Comparison of ENCODE assay signal across 38 mouse cellular contexts in genomic region chr8:11689945-11690344, GRCm38 (mm10). TPM values are rescaled to one million over a fixed set of nuclear protein-coding genes. Genes with fewer than 3 reads are reported as not detected.
DNase-seq lines count a peak whose midpoint lies in the region; ATAC-seq and TF ChIP-seq lines count a peak whose summit lies in the region.
"Had no signal": no experiment of that assay in that cellular context is flagged by ENCODE, and none has a peak within 500 bp of the region (broad histone marks: within the 10 kb centered on the region; RNA-seq: fewer than 3 reads in every experiment).

No protein-coding gene starts in this region.

- no peaks in the 10 kb centered on the region for H3K27me3 ChIP-seq in embryonic facial prominence, embryonic 14.5 days (replicated peaks; ENCODE audit: control insufficient read depth, insufficient read depth, low read length)
- no peaks in the 10 kb centered on the region for H3K27me3 ChIP-seq in embryonic facial prominence, embryonic 10.5 days (replicated peaks; ENCODE audit: low read depth, poor library complexity, severe bottlenecking)
- no peaks in the 10 kb centered on the region for H3K27me3 ChIP-seq in limb, embryonic 13.5 days
- H3K27me3 ChIP-seq in limb, embryonic 10.5 days (ENCODE audit: low read depth, poor library complexity, severe bottlenecking) = no peaks in the 10 kb centered on the region
- no peaks in the 10 kb centered on the region for H3K27me3 ChIP-seq in limb, embryonic 15.5 days
- H3K27me3 ChIP-seq in intestine, postnatal 0 days (replicated peaks; ENCODE audit: control insufficient read depth, insufficient read depth, low read length) = no peaks in the 10 kb centered on the region
- H3K27me3 ChIP-seq: embryonic facial prominence, embryonic 13.5 days; forebrain, embryonic 12.5 days; hindbrain, embryonic 12.5 days; intestine, embryonic 15.5 days; limb, embryonic 12.5 days; liver, embryonic 13.5 days; neural tube, embryonic 13.5 days; Patski had no signal

- no peak for ATAC-seq in embryonic facial prominence, embryonic 14.5 days (ENCODE audit: low read depth)
- peak; percentile 48; the same call in 1 of the 2 replicates for ATAC-seq in limb, embryonic 13.5 days (ENCODE audit: low FRiP score, low read depth)
- ATAC-seq in limb, embryonic 15.5 days (ENCODE audit: insufficient number of reproducible peaks, low FRiP score, low TSS enrichment, low read depth) = no peak
- ATAC-seq in intestine, postnatal 0 days = no peak
- ATAC-seq: hindbrain, postnatal 0 days; intestine, embryonic 15.5 days; lung, postnatal 0 days; Patski had no signal

- no peak overlapping the region for H3K27ac ChIP-seq in embryonic facial prominence, embryonic 14.5 days (replicated peaks; ENCODE audit: low read depth, low read length)
- H3K27ac ChIP-seq in embryonic facial prominence, embryonic 10.5 days (replicated peaks) = no peak overlapping the region
- no peak overlapping the region for H3K27ac ChIP-seq in limb, embryonic 13.5 days
- H3K27ac ChIP-seq in limb, embryonic 10.5 days = no peak overlapping the region
- peak overlapping the region; percentile 43; the same call in 1 of the 2 replicates for H3K27ac ChIP-seq in limb, embryonic 15.5 days
- H3K27ac ChIP-seq in intestine, postnatal 0 days (ENCODE audit: low read depth, low read length) = no peak overlapping the region
- H3K27ac ChIP-seq: embryonic facial prominence, embryonic 13.5 days; forebrain, embryonic 12.5 days; hindbrain, embryonic 12.5 days; hindbrain, postnatal 0 days; intestine, embryonic 15.5 days; limb, embryonic 12.5 days; liver, embryonic 13.5 days; neural tube, embryonic 13.5 days had no signal

- WGBS in embryonic facial prominence, embryonic 14.5 days = 60% methylated on average over 7 of the region's 7 CpGs
- WGBS in embryonic facial prominence, embryonic 10.5 days = 68% methylated on average over 7 of the region's 7 CpGs
- WGBS in limb, embryonic 13.5 days = 58% methylated on average over 7 of the region's 7 CpGs
- WGBS in limb, embryonic 10.5 days = 84% methylated on average over 7 of the region's 7 CpGs
- 52% methylated on average over 7 of the region's 7 CpGs for WGBS in limb, embryonic 15.5 days
- WGBS in intestine, postnatal 0 days = 73% methylated on average over 7 of the region's 7 CpGs

- TF ChIP-seq POLR2A in brain, embryonic 14.5 days (IDR thresholded peaks at IDR 0.05; ENCODE audit: borderline replicate concordance, extremely low read depth, insufficient read depth, insufficient read length, poor library complexity, severe bottlenecking) = no peak

- peaks cover 5% of the 10 kb centered on the region; the same call in 1 of the 2 replicates for H3K9me3 ChIP-seq in embryonic facial prominence, embryonic 14.5 days (ENCODE audit: control insufficient read depth, low read length)
- no peaks in the 10 kb centered on the region for H3K9me3 ChIP-seq in embryonic facial prominence, embryonic 10.5 days
- peaks cover 10% of the 10 kb centered on the region for H3K9me3 ChIP-seq in limb, embryonic 13.5 days
- H3K9me3 ChIP-seq in limb, embryonic 10.5 days (replicated peaks) = no peaks in the 10 kb centered on the region
- H3K9me3 ChIP-seq in limb, embryonic 15.5 days = no peaks in the 10 kb centered on the region
- 0 out of 2 replicates have a peak, but pooled peaks cover 7% of the 10 kb centered on the region for H3K9me3 ChIP-seq in intestine, postnatal 0 days (ENCODE audit: control insufficient read depth)
- H3K9me3 ChIP-seq: embryonic facial prominence, embryonic 13.5 days; forebrain, embryonic 12.5 days; hindbrain, embryonic 12.5 days; intestine, embryonic 15.5 days; liver, embryonic 13.5 days; neural tube, embryonic 13.5 days had no signal

- H3K36me3 ChIP-seq in embryonic facial prominence, embryonic 14.5 days (ENCODE audit: control insufficient read depth, insufficient read depth, low read length) = no peaks in the 10 kb centered on the region
- H3K36me3 ChIP-seq in embryonic facial prominence, embryonic 10.5 days (replicated peaks) = no peaks in the 10 kb centered on the region
- no peaks in the 10 kb centered on the region for H3K36me3 ChIP-seq in limb, embryonic 13.5 days
- H3K36me3 ChIP-seq in limb, embryonic 10.5 days = no peaks in the 10 kb centered on the region
- H3K36me3 ChIP-seq in limb, embryonic 15.5 days = no peaks in the 10 kb centered on the region
- H3K36me3 ChIP-seq in intestine, postnatal 0 days (ENCODE audit: control insufficient read depth, insufficient read depth) = no peaks in the 10 kb centered on the region
- H3K36me3 ChIP-seq: embryonic facial prominence, embryonic 13.5 days; forebrain, embryonic 12.5 days; G1E; hindbrain, embryonic 12.5 days; intestine, embryonic 15.5 days; limb, embryonic 12.5 days; liver, embryonic 13.5 days; neural tube, embryonic 13.5 days had no signal

- peak; percentile 55 for DNase-seq in embryonic facial prominence, embryonic 14.5 days (ENCODE audit: low spot score)
- DNase-seq in embryonic facial prominence, embryonic 10.5 days (ENCODE audit: low spot score) = no peak
- no peak for DNase-seq in limb, embryonic 10.5 days (ENCODE audit: low spot score)
- DNase-seq in brain, embryonic 14.5 days (ENCODE audit: low read depth) = peak; percentile 17
- no peak for DNase-seq in c-Kit-positive CD71-positive TER-119-positive erythroid progenitor cells, embryonic 14.5 days (ENCODE audit: low spot score)
- DNase-seq: adrenal gland, postnatal 10 days; cerebellum, adult 11-12 months; cerebellum, adult 9-11 months; embryo, embryonic 11 days; heart, adult 11 months; heart, postnatal 36 days; kidney, adult 9 months; kidney, postnatal 10 days; layer of hippocampus, postnatal 36 days; liver, embryonic 13.5 days; lung, adult 18-20 months; lung, postnatal 4 days; right cerebral cortex, postnatal 25 days; spleen, adult 18-20 months; thymus, adult 2 months; thymus, postnatal 4 days had no signal

- H3K4me2 ChIP-seq in embryonic facial prominence, embryonic 14.5 days (ENCODE audit: low read depth, low read length) = no peak overlapping the region
- H3K4me2 ChIP-seq in limb, embryonic 13.5 days (replicated peaks) = no peak overlapping the region
- H3K4me2 ChIP-seq in limb, embryonic 15.5 days = no peak overlapping the region
- no peak overlapping the region for H3K4me2 ChIP-seq in intestine, postnatal 0 days (replicated peaks; ENCODE audit: low read depth)
- H3K4me2 ChIP-seq: embryonic facial prominence, embryonic 13.5 days; forebrain, embryonic 12.5 days; heart, embryonic 11.5 days; hindbrain, embryonic 12.5 days; intestine, embryonic 15.5 days; limb, embryonic 12.5 days; liver, embryonic 13.5 days; neural tube, embryonic 13.5 days had no signal

- no peak for TF ChIP-seq CTCF in brain, embryonic 14.5 days (IDR thresholded peaks at IDR 0.05; ENCODE audit: borderline replicate concordance, extremely low read depth, insufficient read depth, insufficient read length)
- no peak for TF ChIP-seq CTCF in intestine, postnatal 0 days (IDR thresholded peaks at IDR 0.05; ENCODE audit: low read depth)

- no peak overlapping the region for H3K4me3 ChIP-seq in embryonic facial prominence, embryonic 14.5 days (ENCODE audit: low read depth, low read length)
- no peak overlapping the region for H3K4me3 ChIP-seq in embryonic facial prominence, embryonic 10.5 days
- no peak overlapping the region for H3K4me3 ChIP-seq in limb, embryonic 13.5 days
- H3K4me3 ChIP-seq in limb, embryonic 10.5 days = no peak overlapping the region
- H3K4me3 ChIP-seq in limb, embryonic 15.5 days = no peak overlapping the region
- H3K4me3 ChIP-seq in intestine, postnatal 0 days (ENCODE audit: low read depth, low read length) = no peak overlapping the region
- H3K4me3 ChIP-seq: embryonic facial prominence, embryonic 13.5 days; erythroblast, embryonic 14.5 days; forebrain, embryonic 12.5 days; hindbrain, embryonic 12.5 days; intestine, embryonic 15.5 days; limb, embryonic 12.5 days; liver, embryonic 13.5 days; neural tube, embryonic 13.5 days had no signal

- H3K4me1 ChIP-seq in embryonic facial prominence, embryonic 14.5 days (ENCODE audit: control insufficient read depth, insufficient read depth, low read length) = no peaks in the 10 kb centered on the region
- H3K4me1 ChIP-seq in embryonic facial prominence, embryonic 10.5 days = no peaks in the 10 kb centered on the region
- H3K4me1 ChIP-seq in limb, embryonic 13.5 days = 0 out of 2 replicates have a peak, but pooled peaks cover 6% of the 10 kb centered on the region
- H3K4me1 ChIP-seq in limb, embryonic 10.5 days = no peaks in the 10 kb centered on the region
- 0 out of 2 replicates have a peak, but pooled peaks cover 3% of the 10 kb centered on the region for H3K4me1 ChIP-seq in limb, embryonic 15.5 days
- H3K4me1 ChIP-seq in intestine, postnatal 0 days (replicated peaks; ENCODE audit: control insufficient read depth, insufficient read depth, low read length) = no peaks in the 10 kb centered on the region
- H3K4me1 ChIP-seq: embryonic facial prominence, embryonic 13.5 days; hindbrain, embryonic 12.5 days; intestine, embryonic 15.5 days; neural tube, embryonic 13.5 days had no signal

- H3K9ac ChIP-seq in embryonic facial prominence, embryonic 14.5 days (ENCODE audit: low read depth, low read length) = no peak overlapping the region
- no peak overlapping the region for H3K9ac ChIP-seq in limb, embryonic 13.5 days
- no peak overlapping the region for H3K9ac ChIP-seq in limb, embryonic 15.5 days
- H3K9ac ChIP-seq in intestine, postnatal 0 days (ENCODE audit: low read depth, low read length) = no peak overlapping the region
- H3K9ac ChIP-seq: embryonic facial prominence, embryonic 13.5 days; forebrain, embryonic 12.5 days; hindbrain, embryonic 12.5 days; intestine, embryonic 15.5 days; limb, embryonic 12.5 days; liver, embryonic 13.5 days; neural tube, embryonic 13.5 days had no signal

RNA-seq across cellular contexts. Expression of gene 1700016D06Rik, which starts 10.9 kb away (rescaled TPM):
- 0.26 TPM in 1 of 2 replicates, not detected in the other for polyA plus RNA-seq in embryonic facial prominence, embryonic 14.5 days (2014; fragmentation: Nextera tagmentation; extraction: Ambion mirVana)
- 0.11 TPM in 1 of 2 replicates, not detected in the other for polyA plus RNA-seq in embryonic facial prominence, embryonic 10.5 days (2016; fragmentation: Nextera tagmentation; extraction: Ambion mirVana)
- 0.11 TPM in 1 of 2 replicates, not detected in the other for polyA plus RNA-seq in limb, embryonic 13.5 days (2015; fragmentation: Nextera tagmentation; extraction: Ambion mirVana)
- polyA plus RNA-seq in limb, embryonic 10.5 days (2016; fragmentation: Nextera tagmentation; extraction: Ambion mirVana) = 0.21 TPM in 1 of 2 replicates, not detected in the other
- not detected in 2 replicates for polyA plus RNA-seq in brain, embryonic 14.5 days (2012; rRNA removed)
- 0.53 TPM in 1 of 2 replicates, not detected in the other for polyA plus RNA-seq in limb, embryonic 15.5 days (2015; fragmentation: Nextera tagmentation; extraction: Ambion mirVana)
- polyA plus RNA-seq in intestine, postnatal 0 days (2015; fragmentation: Nextera tagmentation; extraction: Ambion mirVana) = not detected in 2 replicates
- polyA plus RNA-seq: embryonic facial prominence, embryonic 13.5 days; erythroblast, embryonic 14.5 days; forebrain, embryonic 12.5 days; G1E; heart, embryonic 11.5 days; heart, embryonic 16.5 days; hindbrain, embryonic 12.5 days; hindbrain, postnatal 0 days; intestine, embryonic 15.5 days; large intestine, adult 2 months; limb, embryonic 12.5 days; liver, embryonic 13.5 days; lung, postnatal 0 days; neural tube, embryonic 13.5 days; Patski; thymus, adult 2 months had no signal

RNA-seq across cellular contexts. Expression of gene Arhgef7, which starts 37.6 kb away (rescaled TPM):
- polyA plus RNA-seq in embryonic facial prominence, embryonic 14.5 days (2014; fragmentation: Nextera tagmentation; extraction: Ambion mirVana) = 45.7 and 48.1 TPM in 2 replicates
- polyA plus RNA-seq in embryonic facial prominence, embryonic 10.5 days (2016; fragmentation: Nextera tagmentation; extraction: Ambion mirVana) = 50.3 and 55.1 TPM in 2 replicates
- 46.5 and 52.3 TPM in 2 replicates for polyA plus RNA-seq in limb, embryonic 13.5 days (2015; fragmentation: Nextera tagmentation; extraction: Ambion mirVana)
- 52.4 and 59.1 TPM in 2 replicates for polyA plus RNA-seq in limb, embryonic 10.5 days (2016; fragmentation: Nextera tagmentation; extraction: Ambion mirVana)
- polyA plus RNA-seq in brain, embryonic 14.5 days (2012; rRNA removed) = 85.1 and 124 TPM in 2 replicates
- 50.1 and 55.5 TPM in 2 replicates for polyA plus RNA-seq in limb, embryonic 15.5 days (2015; fragmentation: Nextera tagmentation; extraction: Ambion mirVana)
- polyA plus RNA-seq in intestine, postnatal 0 days (2015; fragmentation: Nextera tagmentation; extraction: Ambion mirVana) = 14.5 and 14.9 TPM in 2 replicates

RNA-seq across cellular contexts. Expression of gene Ankrd10, which starts 54.4 kb away (rescaled TPM):
- polyA plus RNA-seq in embryonic facial prominence, embryonic 14.5 days (2014; fragmentation: Nextera tagmentation; extraction: Ambion mirVana) = 77.6 and 81.7 TPM in 2 replicates
- 121 and 133 TPM in 2 replicates for polyA plus RNA-seq in embryonic facial prominence, embryonic 10.5 days (2016; fragmentation: Nextera tagmentation; extraction: Ambion mirVana)
- polyA plus RNA-seq in limb, embryonic 13.5 days (2015; fragmentation: Nextera tagmentation; extraction: Ambion mirVana) = 105 and 115 TPM in 2 replicates
- polyA plus RNA-seq in limb, embryonic 10.5 days (2016; fragmentation: Nextera tagmentation; extraction: Ambion mirVana) = 146 and 157 TPM in 2 replicates
- polyA plus RNA-seq in brain, embryonic 14.5 days (2012; rRNA removed) = 151 and 230 TPM in 2 replicates
- 83.0 and 88.2 TPM in 2 replicates for polyA plus RNA-seq in limb, embryonic 15.5 days (2015; fragmentation: Nextera tagmentation; extraction: Ambion mirVana)
- polyA plus RNA-seq in intestine, postnatal 0 days (2015; fragmentation: Nextera tagmentation; extraction: Ambion mirVana) = 24.2 and 25.5 TPM in 2 replicates

Comparison
In these comparisons a context has a peak if more than half of its experiments do, and no peak if none do; other contexts are left out.
1. DNase-seq: peak in embryonic facial prominence, embryonic 14.5 days (single experiment) and brain, embryonic 14.5 days (single experiment); none in embryonic facial prominence, embryonic 10.5 days (single experiment), limb, embryonic 10.5 days (single experiment) and c-Kit-positive CD71-positive TER-119-positive erythroid progenitor cells, embryonic 14.5 days (single experiment).